Mouse (Mus musculus) embryonic fibroblast, embryonic 13.5 days (primary cell): ENCODE data around the gene Tdrd7.

Source experiments
- CTCF ChIP-seq: IDR thresholded peaks from 2 replicates; pipeline ENCODE4 v1.5.1; 2011; ENCODE audit warnings: mild to moderate bottlenecking, control low read depth, low read length, moderate library complexity, borderline replicate concordance; ENCODE audit not compliant: insufficient read depth
- POLR2A ChIP-seq: IDR thresholded peaks from 2 replicates; pipeline ENCODE4 v1.6.1; 2011; ENCODE audit warnings: low read depth, mild to moderate bottlenecking, control low read depth, low read length, moderate library complexity

DNA sequence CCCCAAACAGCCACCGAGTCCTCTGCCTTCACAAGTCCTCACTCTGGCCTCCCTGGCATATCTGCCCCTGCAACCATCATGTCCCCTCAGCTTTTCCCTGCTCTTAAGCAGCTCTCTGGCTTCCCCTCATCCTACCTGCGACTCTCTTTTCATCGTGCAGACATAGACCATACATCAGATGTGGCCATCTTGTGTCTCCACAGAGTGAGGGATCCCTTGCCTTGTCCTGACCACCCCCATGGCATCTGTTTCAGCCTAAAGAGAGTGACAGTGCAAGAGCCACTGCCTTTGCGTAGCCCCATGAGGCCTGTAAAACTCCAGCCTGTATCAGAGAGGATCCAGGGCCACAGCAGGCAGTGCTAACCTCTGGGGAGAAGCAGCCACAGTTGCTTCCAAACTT, 63.6 kb downstream of the Tdrd7 start:
- TF ChIP-seq CTCF (no peak), POLR2A (no peak)
